Mouse (Mus musculus): Measurements from ENCODE around the gene Eya3.
"Not testable (repeated sequence)": the region's sequence is repeated elsewhere in the genome, so short reads cannot be mapped to it uniquely, and the experiment has no call there.

Gene Eya3

GRCm38 (mm10) chr4:132741491-132741890 is 102.7 kb downstream of the Eya3 start:
- in situ Hi-C loops (cut with MseI, MboI), result no loop called here

DNA sequence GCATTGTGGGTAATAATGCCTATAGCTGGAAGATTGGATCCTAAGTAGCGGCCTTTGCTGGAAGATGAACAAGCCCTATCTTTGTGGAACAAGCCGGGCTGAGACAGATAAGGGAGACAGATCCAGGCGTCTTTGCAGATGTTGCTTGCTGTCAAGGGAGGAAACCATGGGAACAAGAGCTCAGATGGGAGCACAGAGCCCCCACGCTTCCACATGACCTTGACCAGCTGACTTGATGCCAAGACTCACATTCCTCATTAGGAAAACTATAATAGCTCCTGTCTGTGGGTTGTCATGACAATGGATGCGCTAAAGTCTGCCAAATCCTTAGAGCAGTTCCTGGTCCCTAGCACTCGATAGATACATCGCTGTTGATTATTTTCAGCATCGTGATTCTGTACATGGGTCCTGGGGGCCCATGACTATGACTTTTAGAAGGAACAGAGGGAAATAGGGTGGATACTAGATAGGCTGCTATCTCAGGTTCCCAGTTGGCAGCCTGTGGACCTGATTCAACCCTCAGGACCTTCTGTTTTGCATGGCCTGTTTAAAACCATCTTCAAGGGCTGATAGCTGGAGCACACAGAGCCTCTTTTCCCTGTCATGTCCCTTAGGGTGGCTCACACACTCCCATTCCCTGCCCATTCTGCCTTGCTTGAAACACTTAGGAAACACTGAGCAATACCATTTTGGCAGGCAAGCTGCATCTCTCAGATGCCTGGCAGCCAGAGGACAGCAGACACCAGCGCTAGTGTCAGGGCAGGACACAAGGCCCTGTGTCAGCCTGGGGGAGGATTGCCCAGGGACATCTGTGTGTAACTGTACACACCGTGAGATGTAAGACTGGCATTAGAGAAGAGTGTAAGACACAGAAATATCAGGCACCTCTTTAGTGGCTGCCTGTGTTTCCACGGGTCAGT is 105.5 kb downstream of the Eya3 start:
- in situ Hi-C loops (cut with MseI, MboI), result no loop called here

- in situ Hi-C loops (cut with MseI, MboI), result no loop called here
Observed at GRCm38 (mm10) chr4:132746911-132747517, 108.2 kb downstream of the Eya3 start.

DNA sequence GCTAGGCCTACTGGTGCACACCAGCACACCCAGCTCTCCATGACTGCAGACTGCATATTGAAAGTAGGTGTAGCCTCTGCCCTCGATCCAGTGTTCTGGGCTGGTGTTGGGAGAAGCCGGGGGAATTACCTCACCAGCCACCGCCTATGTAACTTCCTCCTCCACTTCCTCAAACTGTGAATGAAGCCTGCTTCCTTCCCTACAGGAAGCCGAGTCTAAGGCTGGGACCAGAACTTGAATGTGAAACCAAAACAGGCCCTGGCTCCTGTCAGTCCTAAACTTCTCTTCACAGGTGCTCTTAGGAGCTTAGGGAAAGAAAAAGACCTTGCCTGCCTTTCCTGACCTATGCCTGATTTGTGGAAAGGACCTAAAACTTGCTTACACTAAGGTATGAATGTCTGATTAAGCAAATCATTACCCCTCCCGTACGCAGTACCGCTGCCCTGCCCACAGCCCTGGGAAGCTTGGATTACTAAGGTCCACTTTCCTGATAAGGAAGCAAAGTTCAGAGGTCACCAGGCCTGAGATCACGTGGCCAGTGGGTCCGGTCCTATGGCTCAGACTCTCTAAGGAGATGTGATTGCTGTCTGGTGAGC is 109.0 kb downstream of the Eya3 start:
- in situ Hi-C loops (cut with MseI, MboI), result no loop called here

GRCm38 (mm10) chr4:132748778-132749177 is 110.0 kb downstream of the Eya3 start:
- in situ Hi-C loops (cut with MseI, MboI), result no loop called here

DNA sequence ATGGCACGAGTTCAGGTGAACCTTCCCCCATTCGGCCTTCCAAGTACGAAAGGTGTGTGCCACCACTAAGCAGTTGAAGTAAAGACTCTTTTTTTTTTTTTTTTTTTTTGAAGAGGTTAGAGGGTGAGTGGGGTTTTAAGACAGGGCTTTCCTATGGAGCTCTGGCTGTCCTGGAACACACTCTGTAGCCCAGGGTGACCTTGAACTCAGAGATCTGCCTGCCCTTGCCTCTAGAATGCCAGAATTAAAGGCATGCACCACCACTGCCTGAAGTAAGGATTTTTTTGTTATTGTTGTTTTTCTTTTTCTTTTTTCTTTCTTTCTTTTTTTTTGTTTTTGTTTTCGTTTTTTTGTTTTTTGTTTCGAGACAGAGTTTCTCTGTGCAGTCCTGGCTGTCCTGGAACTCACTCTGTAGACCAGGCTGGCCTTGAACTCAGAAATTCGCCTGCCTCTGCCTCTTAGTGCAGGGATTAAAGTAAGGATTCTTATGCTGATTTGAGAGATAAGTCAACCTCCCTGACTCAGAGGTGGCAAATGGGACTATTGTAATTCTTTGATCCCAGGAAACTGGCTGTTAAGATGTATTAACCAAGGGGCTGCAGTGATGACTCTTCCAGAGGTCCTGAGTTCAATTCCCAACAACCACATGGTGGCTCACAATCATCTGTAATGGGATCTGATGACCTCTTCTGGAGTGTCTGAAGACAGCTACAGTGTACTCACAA is 110.6 kb downstream of the Eya3 start:
- in situ Hi-C loops (cut with MseI, MboI), result no loop called here

- in situ Hi-C loops (cut with MseI, MboI), result no loop called here
Observed at GRCm38 (mm10) chr4:132752992-132753391, 114.2 kb downstream of the Eya3 start.

GRCm38 (mm10) chr4:132756974-132757373 is 118.2 kb downstream of the Eya3 start, which contains the start of gene Smpdl3b:
TSS of gene Smpdl3b (minus strand) at chr4:132757252.
- in situ Hi-C loops (cut with MseI, MboI), result no loop called here

- in situ Hi-C loops (cut with MseI, MboI), result no loop called here
Observed at GRCm38 (mm10) chr4:132757633-132758351, 119.0 kb downstream of the Eya3 start.

DNA sequence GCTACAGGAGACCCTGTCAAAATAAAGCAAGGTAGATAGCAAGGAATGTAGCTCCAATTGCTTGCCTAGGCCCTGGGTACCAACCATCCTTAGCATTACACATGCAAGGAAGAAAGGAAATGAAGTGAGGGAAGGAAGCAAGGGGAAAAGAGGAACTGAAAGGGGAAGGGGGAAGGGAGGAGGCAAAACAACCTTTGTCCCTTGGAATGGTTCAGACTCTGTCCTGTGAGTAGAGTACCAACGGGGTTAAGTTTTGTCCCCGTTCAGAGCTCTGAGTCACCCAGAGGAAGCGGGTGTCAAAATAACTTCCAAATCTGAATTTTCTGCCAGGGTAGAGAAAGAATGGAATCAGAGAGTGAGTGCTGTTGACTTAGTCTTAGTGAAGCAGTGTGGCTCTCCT is 121.5 kb downstream of the Eya3 start:
- in situ Hi-C loops (cut with MseI, MboI), result no loop called here

- in situ Hi-C loops (cut with MseI, MboI), result no loop called here
Observed at GRCm38 (mm10) chr4:132762602-132763001, 123.8 kb downstream of the Eya3 start.

GRCm38 (mm10) chr4:132763125-132763524 is 124.3 kb downstream of the Eya3 start:
- in situ Hi-C loops (cut with MseI, MboI), result not testable (repeated sequence)

DNA sequence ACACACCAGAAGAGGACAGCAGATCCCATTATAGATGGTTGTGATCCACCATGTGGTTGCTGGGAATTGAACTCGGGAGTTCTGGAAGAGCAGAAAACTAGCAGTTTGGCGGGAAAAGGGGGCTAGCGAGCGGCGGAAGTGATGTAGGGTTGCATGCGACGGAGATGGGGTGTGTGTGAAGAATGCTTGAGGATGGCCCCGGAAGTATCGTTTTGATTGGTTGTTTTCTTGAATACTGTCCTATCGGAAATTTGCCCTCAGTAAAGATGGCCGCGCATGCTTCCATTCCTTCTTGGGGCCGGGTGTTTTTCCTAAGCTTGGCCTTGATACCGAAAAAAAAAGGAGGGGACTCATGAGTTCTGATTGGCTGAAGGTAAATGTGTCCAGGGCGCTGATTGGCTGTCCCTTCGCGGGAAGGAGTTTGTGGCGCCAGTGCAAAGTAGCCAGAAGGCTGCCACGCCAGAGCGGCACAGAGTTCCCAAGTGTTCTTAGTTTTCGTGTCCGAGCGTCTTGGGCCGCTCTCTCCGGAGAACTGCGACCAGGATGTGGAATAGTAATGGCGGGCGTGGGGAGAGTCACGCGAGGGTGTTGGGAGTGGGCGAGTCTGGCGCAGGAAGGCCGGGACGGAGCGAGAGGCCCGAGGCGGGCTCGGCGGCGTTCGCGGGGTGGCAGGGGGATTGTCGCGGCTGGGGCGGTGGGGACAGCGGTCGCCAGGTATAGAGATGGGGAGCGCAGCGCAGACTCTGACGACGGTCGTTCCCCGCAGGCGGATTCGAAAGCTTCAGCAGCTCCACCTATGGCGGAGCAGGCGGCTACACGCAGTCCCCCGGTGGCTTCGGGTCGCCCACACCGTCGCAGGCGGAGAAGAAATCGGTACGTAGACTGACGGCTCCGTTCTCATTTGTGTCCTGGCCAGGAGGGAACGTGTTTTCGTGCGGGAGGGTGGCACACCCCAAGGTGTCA is 129.4 kb downstream of the Eya3 start, which contains the start of gene Rpa2:
TSS of gene Rpa2 (plus strand) at position 419 of the 963 bp plus-strand sequence.
- in situ Hi-C loops (cut with MseI, MboI), result no loop called here

DNA sequence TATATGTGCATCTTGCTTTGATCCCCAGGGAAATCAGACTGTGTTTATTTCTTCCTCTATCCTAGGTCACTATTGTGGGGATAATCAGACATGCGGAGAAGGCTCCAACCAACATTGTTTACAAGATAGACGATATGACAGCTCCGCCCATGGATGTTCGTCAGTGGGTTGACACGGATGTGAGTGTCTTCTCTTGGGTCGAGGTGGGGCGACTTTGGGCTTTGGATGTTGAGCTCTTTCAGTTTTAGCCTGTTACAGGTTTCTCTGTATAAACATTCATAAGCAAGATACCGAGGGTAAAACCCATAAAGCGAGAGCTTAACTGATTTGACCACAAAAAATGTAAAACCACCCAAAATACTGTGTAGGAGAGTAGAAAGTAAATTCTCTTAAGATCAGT is 133.0 kb downstream of the Eya3 start:
- in situ Hi-C loops (cut with MseI, MboI), result no loop called here

Measured in mouse trophoblast stem cell (cell line).